Mouse (Mus musculus) forebrain, embryonic 10.5 days (tissue): Measurements from ENCODE around the gene Rgcc. TPM values are rescaled to one million over a fixed set of nuclear protein-coding genes. Genes with fewer than 3 reads are reported as not detected.

ENCODE experiments used
- DNase-seq: peaks from one replicate; pipeline ENCODE4 v3.0.0-alpha.2; 2017; ENCODE audit warnings: low spot score; ENCODE audit errors: extremely low spot score
- H3K27ac ChIP-seq: fragments of 300-500 bp; sonication (generic); 2 replicates; pipeline ENCODE4 v1.5.1; 2016; ENCODE audit warnings: mild to moderate bottlenecking
- H3K27me3 ChIP-seq: fragments of 300-500 bp; sonication (generic); 2 replicates; pipeline ENCODE4 v1.6.1; 2016; ENCODE audit warnings: mild to moderate bottlenecking; ENCODE audit not compliant: poor library complexity, severe bottlenecking
- H3K36me3 ChIP-seq: fragments of 300-500 bp; sonication (generic); replicated peaks from 2 replicates; pipeline ENCODE4 v1.6.1; 2016; ENCODE audit warnings: mild to moderate bottlenecking, moderate library complexity
- H3K4me1 ChIP-seq: fragments of 300-500 bp; sonication (generic); 2 replicates; pipeline ENCODE4 v1.6.1; 2016
- H3K4me3 ChIP-seq: fragments of 300-500 bp; sonication (generic); 2 replicates; pipeline ENCODE4 v1.5.1; 2016; ENCODE audit warnings: mild to moderate bottlenecking, moderate library complexity
- H3K9me3 ChIP-seq: fragments of 300-500 bp; sonication (generic); 2 replicates; pipeline ENCODE4 v1.6.1; 2016; ENCODE audit warnings: mild to moderate bottlenecking, moderate library complexity
- WGBS: fragments of 180-500 bp; shearing (Covaris S2); methylation state at CpG from one replicate; pipeline ENCODE4 v1.1.7; 2016; 5-methylcytosine and 5-hydroxymethylcytosine counted together
- polyA plus RNA-seq: library from polyadenylated mRNA; unstranded; fragments of >200 nt; fragmentation: Nextera tagmentation; extraction: Ambion mirVana; gene quantifications from 2 replicates; pipeline ENCODE4 v1.2.1, GENCODE M21; 2016

Rgcc gene
- polyA plus RNA-seq, 1 experiment from 2014 or later: 52.1 TPM

GRCm38 (mm10) chr14:79285549-79285948, 15.9 kb downstream of the Rgcc start:
- Histone ChIP-seq H3K27me3 (peaks cover 9% of the 10 kb centered on the region; the same call in 1 of the 2 replicates), H3K36me3 (peaks cover 26% of the 10 kb centered on the region), H3K4me3 (no peak overlapping the region), H3K9me3 (peaks cover 7% of the 10 kb centered on the region), H3K4me1 (peaks cover 18% of the 10 kb centered on the region), H3K27ac (no peak overlapping the region)
- DNase-seq: no peak
- 95% methylated on average over 5 of the region's 5 CpGs for WGBS

- no peaks in the 10 kb centered on the region for H3K27me3 ChIP-seq
- no peak for DNase-seq
- H3K36me3 ChIP-seq: peaks cover 18% of the 10 kb centered on the region
- no peak overlapping the region for H3K27ac ChIP-seq
- WGBS: 91% methylated on average over 4 of the region's 4 CpGs
- H3K9me3 ChIP-seq: peaks cover 7% of the 10 kb centered on the region
- H3K4me3 ChIP-seq: no peak overlapping the region
- H3K4me1 ChIP-seq: peaks cover 9% of the 10 kb centered on the region
Measured at GRCm38 (mm10) chr14:79284616-79285015, 16.8 kb downstream of the Rgcc start.

- peaks cover 15% of the 10 kb centered on the region for H3K36me3 ChIP-seq
- peaks cover 7% of the 10 kb centered on the region for H3K9me3 ChIP-seq
- no peak for DNase-seq
- no peak overlapping the region for H3K4me3 ChIP-seq
- H3K27me3 ChIP-seq: no peaks in the 10 kb centered on the region
- WGBS: 95% methylated on average over 7 of the region's 7 CpGs
- no peak overlapping the region for H3K27ac ChIP-seq
- peaks cover 2% of the 10 kb centered on the region for H3K4me1 ChIP-seq
Measured at GRCm38 (mm10) chr14:79283952-79284351, 17.5 kb downstream of the Rgcc start.

DNA sequence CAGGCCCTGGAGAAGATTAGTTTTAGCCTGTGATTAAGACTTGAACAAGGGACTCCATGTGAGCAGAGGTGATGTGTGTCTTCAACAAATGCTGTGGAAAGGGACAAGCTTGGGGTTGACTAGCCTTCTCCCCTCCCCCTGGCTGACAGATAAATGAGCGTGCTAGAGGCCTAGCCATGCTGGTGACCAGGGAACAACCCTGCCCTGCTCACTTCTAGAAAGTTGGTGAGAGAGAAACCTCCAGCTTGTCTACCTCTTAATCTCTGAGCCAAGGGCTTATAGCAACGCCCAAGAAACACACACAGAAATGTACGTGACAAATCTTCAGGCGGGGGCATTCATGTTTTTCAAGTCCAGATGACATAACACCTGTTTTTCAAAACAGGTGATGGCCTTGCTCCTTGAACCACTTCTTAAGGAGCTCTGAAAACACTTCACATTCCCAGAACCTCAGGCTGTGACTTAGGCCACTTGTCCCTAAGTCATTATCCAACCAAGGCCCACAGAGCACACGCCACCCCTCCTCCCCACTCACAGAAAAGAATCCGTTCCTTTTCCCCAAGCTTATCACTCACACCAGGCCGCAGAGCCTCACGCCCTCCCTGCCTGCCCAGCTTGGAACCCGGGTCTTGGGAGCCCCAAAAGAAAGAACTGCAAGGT, 19.4 kb downstream of the Rgcc start:
- Histone ChIP-seq H3K27ac (no peak overlapping the region), H3K27me3 (no peaks in the 10 kb centered on the region), H3K9me3 (peaks cover 7% of the 10 kb centered on the region), H3K36me3 (no peaks in the 10 kb centered on the region), H3K4me1 (peaks cover 13% of the 10 kb centered on the region), H3K4me3 (no peak overlapping the region)
- DNase-seq: no peak
- 85% methylated on average over 9 of the region's 9 CpGs for WGBS

- 90% methylated on average over 9 of the region's 9 CpGs for WGBS
Measured at GRCm38 (mm10) chr14:79280456-79280855, 21.0 kb downstream of the Rgcc start.

GRCm38 (mm10) chr14:79279494-79279893, 22.0 kb downstream of the Rgcc start:
- Histone ChIP-seq H3K27ac (no peak overlapping the region), H3K4me3 (no peak overlapping the region), H3K9me3 (peaks cover 7% of the 10 kb centered on the region), H3K4me1 (peaks cover 32% of the 10 kb centered on the region), H3K36me3 (no peaks in the 10 kb centered on the region), H3K27me3 (no peaks in the 10 kb centered on the region)
- DNase-seq: no peak
- WGBS: 75% methylated on average over 1 of the region's 1 CpGs

More at GRCm38 (mm10) chr14:79280456-79280855, 21.0 kb downstream of the Rgcc start:
- Histone ChIP-seq H3K27me3 (no peaks in the 10 kb centered on the region), H3K9me3 (peaks cover 7% of the 10 kb centered on the region), H3K4me3 (no peak overlapping the region), H3K27ac (peak overlapping the region; percentile 44; the same call in 1 of the 2 replicates), H3K4me1 (peaks cover 24% of the 10 kb centered on the region), H3K36me3 (no peaks in the 10 kb centered on the region)
- DNase-seq: no peak

- no peak overlapping the region for H3K4me3 ChIP-seq
- WGBS: 77% methylated on average over 4 of the region's 4 CpGs
- no peak for DNase-seq
- H3K36me3 ChIP-seq: no peaks in the 10 kb centered on the region
- H3K4me1 ChIP-seq: peaks cover 37% of the 10 kb centered on the region
- H3K27me3 ChIP-seq: no peaks in the 10 kb centered on the region
- peaks cover 7% of the 10 kb centered on the region for H3K9me3 ChIP-seq
- no peak overlapping the region for H3K27ac ChIP-seq
Measured at GRCm38 (mm10) chr14:79278927-79279326, 22.5 kb downstream of the Rgcc start.

GRCm38 (mm10) chr14:79277922-79278321, 23.5 kb downstream of the Rgcc start:
- no peaks in the 10 kb centered on the region for H3K36me3 ChIP-seq
- H3K27me3 ChIP-seq: no peaks in the 10 kb centered on the region
- no peaks in the 10 kb centered on the region for H3K9me3 ChIP-seq
- peaks cover 47% of the 10 kb centered on the region for H3K4me1 ChIP-seq
- H3K27ac ChIP-seq: peak overlapping the region; percentile 63
- DNase-seq: no peak
- no peak overlapping the region for H3K4me3 ChIP-seq
- 41% methylated on average over 7 of the region's 7 CpGs for WGBS

- peaks cover 47% of the 10 kb centered on the region for H3K4me1 ChIP-seq
- 89% methylated on average over 8 of the region's 8 CpGs for WGBS
Measured at GRCm38 (mm10) chr14:79275870-79276395, 25.5 kb downstream of the Rgcc start.

GRCm38 (mm10) chr14:79275441-79275840, 26.0 kb downstream of the Rgcc start:
- no peak overlapping the region for H3K4me3 ChIP-seq
- peak overlapping the region; percentile 62 for H3K27ac ChIP-seq
- H3K9me3 ChIP-seq: no peaks in the 10 kb centered on the region
- peaks cover 47% of the 10 kb centered on the region for H3K4me1 ChIP-seq
- H3K36me3 ChIP-seq: no peaks in the 10 kb centered on the region
- H3K27me3 ChIP-seq: no peaks in the 10 kb centered on the region
- DNase-seq: peak; percentile 13
- WGBS: 75% methylated on average over 3 of the region's 3 CpGs

More at GRCm38 (mm10) chr14:79275870-79276395, 25.5 kb downstream of the Rgcc start:
- Histone ChIP-seq H3K36me3 (no peaks in the 10 kb centered on the region), H3K4me3 (no peak overlapping the region), H3K27me3 (no peaks in the 10 kb centered on the region), H3K9me3 (no peaks in the 10 kb centered on the region), H3K27ac (peak overlapping the region; percentile 62)
- no peak for DNase-seq

- DNase-seq: no peak
- H3K27me3 ChIP-seq: no peaks in the 10 kb centered on the region
- peaks cover 47% of the 10 kb centered on the region for H3K4me1 ChIP-seq
- no peaks in the 10 kb centered on the region for H3K9me3 ChIP-seq
- H3K4me3 ChIP-seq: no peak overlapping the region
- no peaks in the 10 kb centered on the region for H3K36me3 ChIP-seq
- H3K27ac ChIP-seq: peak overlapping the region; percentile 60
- WGBS: 81% methylated on average over 15 of the region's 15 CpGs
Measured at GRCm38 (mm10) chr14:79273697-79274477, 27.6 kb downstream of the Rgcc start.

DNA sequence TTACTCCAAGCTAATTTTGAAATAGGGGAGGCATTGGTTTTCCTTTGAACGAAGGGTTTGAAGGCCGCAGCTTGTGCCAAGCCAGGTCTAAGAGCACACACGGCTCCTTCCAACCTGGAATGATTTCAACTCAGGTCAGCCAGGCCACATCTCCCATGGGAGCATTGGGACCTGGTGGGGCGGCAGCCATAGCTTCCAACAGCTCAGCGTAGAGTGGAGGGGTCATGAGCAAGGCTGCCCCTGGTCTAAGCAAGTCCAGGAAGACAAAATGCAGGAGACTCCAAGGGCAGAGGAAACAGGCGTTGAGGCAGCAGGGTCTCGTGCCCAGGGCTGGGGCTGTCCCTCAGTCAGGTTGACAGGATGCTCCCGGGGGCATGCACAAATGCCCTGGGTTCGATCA, 28.5 kb downstream of the Rgcc start:
- no peaks in the 10 kb centered on the region for H3K36me3 ChIP-seq
- H3K4me3 ChIP-seq: no peak overlapping the region
- H3K4me1 ChIP-seq: peaks cover 43% of the 10 kb centered on the region
- 88% methylated on average over 9 of the region's 9 CpGs for WGBS
- no peak for DNase-seq
- no peaks in the 10 kb centered on the region for H3K27me3 ChIP-seq
- 0 out of 2 replicates have a peak overlapping the region, but pooled peaks have one; percentile 0 for H3K27ac ChIP-seq
- H3K9me3 ChIP-seq: no peaks in the 10 kb centered on the region

DNA sequence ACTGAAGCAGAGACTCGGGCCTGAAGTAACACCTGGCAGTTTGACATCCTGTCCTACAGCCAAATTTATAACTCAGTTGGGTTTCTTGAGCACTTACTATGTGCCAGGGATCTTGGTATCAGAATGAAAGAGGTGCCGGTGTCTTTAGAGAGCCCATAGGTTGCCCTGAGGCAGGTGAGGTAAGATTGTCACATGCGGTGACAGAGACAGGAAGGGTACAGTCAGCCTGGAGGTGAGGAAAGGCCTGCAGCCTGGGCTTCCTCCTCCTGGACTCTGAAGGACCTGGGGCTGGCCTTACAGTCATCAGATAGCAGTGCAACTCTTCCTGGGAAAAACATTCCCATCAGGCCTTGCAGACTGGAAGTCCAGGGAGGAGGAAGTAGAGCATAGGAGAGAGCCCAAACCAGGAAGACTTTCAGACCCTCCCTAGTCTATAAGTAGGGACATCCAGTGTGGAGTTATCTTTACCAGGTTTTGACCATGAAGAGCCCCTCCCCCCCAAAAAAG, 29.2 kb downstream of the Rgcc start:
- DNase-seq: no peak
- Histone ChIP-seq H3K27me3 (no peaks in the 10 kb centered on the region), H3K4me3 (no peak overlapping the region), H3K9me3 (no peaks in the 10 kb centered on the region), H3K4me1 (peaks cover 36% of the 10 kb centered on the region), H3K36me3 (no peaks in the 10 kb centered on the region), H3K27ac (no peak overlapping the region)
- whole genome bisulfite sequencing: 98% methylated on average over 3 of the region's 3 CpGs
